Mouse (Mus musculus) midbrain, embryonic 16.5 days (tissue): Measurements from ENCODE around the gene Gm36079. TPM values are rescaled to one million over a fixed set of nuclear protein-coding genes. Genes with fewer than 3 reads are reported as not detected.
"Not testable (repeated sequence)": the region's sequence is repeated elsewhere in the genome, so short reads cannot be mapped to it uniquely, and the experiment has no call there.

ENCODE experiments used
- ATAC-seq: fragments of 200-750 bp; cut with Nextera tagmentation; 2 replicates; pipeline ENCODE4 v1.8.0; 2017; ENCODE audit warnings: moderate TSS enrichment
- H3K27ac ChIP-seq: fragments of 300-500 bp; sonication (generic); 2 replicates; pipeline ENCODE4 v1.5.1; 2014; ENCODE audit warnings: mild to moderate bottlenecking, low read length, mixed read lengths
- H3K27me3 ChIP-seq: fragments of 300-500 bp; sonication (generic); 2 replicates; pipeline ENCODE4 v1.6.1; 2014; ENCODE audit warnings: low read depth, low read length, mixed read lengths; ENCODE audit not compliant: control insufficient read depth, insufficient read depth
- H3K36me3 ChIP-seq: fragments of 300-500 bp; sonication (generic); 2 replicates; pipeline ENCODE4 v1.6.1; 2014; ENCODE audit warnings: mild to moderate bottlenecking, low read length, moderate library complexity, mixed read lengths; ENCODE audit not compliant: control insufficient read depth, insufficient read depth
- H3K4me1 ChIP-seq: fragments of 300-500 bp; sonication (generic); 2 replicates; pipeline ENCODE4 v1.6.1; 2014; ENCODE audit warnings: mild to moderate bottlenecking, low read length, mixed read lengths; ENCODE audit not compliant: control insufficient read depth, insufficient read depth
- H3K4me2 ChIP-seq: fragments of 300-500 bp; sonication (generic); 2 replicates; pipeline ENCODE4 v1.6.1; 2014; ENCODE audit warnings: mild to moderate bottlenecking, low read length, mixed read lengths
- H3K4me3 ChIP-seq: fragments of 300-500 bp; sonication (generic); 2 replicates; pipeline ENCODE4 v1.5.1; 2014; ENCODE audit warnings: low read depth, mild to moderate bottlenecking, low read length, moderate library complexity, mixed read lengths
- H3K9ac ChIP-seq: fragments of 300-500 bp; sonication (generic); 2 replicates; pipeline ENCODE4 v1.6.1; 2014; ENCODE audit warnings: low read depth, low read length, mixed read lengths
- H3K9me3 ChIP-seq: fragments of 300-500 bp; sonication (generic); replicated peaks from 2 replicates; pipeline ENCODE4 v1.6.1; 2014; ENCODE audit warnings: mild to moderate bottlenecking, low read length, mixed read lengths; ENCODE audit not compliant: control insufficient read depth, poor library complexity, severe bottlenecking
- WGBS: fragments of 180-500 bp; shearing (Covaris S2); extraction: QIAGEN DNeasy Blood & Tissue Kit; methylation state at CpG from one replicate; pipeline ENCODE4 v1.1.7; 2014; 5-methylcytosine and 5-hydroxymethylcytosine counted together
- polyA plus RNA-seq: library from polyadenylated mRNA; unstranded; fragments of >200 nt; fragmentation: Nextera tagmentation; extraction: Ambion mirVana; gene quantifications from 2 replicates; pipeline ENCODE4 v1.2.1, GENCODE M21; 2015

The Gm36079 gene
- polyA plus RNA-seq, 1 experiment from 2014 or later = not detected

GRCm38 (mm10) chr13:120025576-120025975, 1.2 kb downstream of the Gm36079 start:
- not testable (repeated sequence) for H3K4me3 ChIP-seq, H3K27ac ChIP-seq, H3K4me1 ChIP-seq, H3K9ac ChIP-seq, ATAC-seq, H3K27me3 ChIP-seq, H3K9me3 ChIP-seq, H3K4me2 ChIP-seq, H3K36me3 ChIP-seq
- WGBS = 6% methylated on average over 4 of the region's 4 CpGs

- H3K27me3 ChIP-seq, H3K27ac ChIP-seq, H3K4me1 ChIP-seq, H3K36me3 ChIP-seq, H3K4me2 ChIP-seq, H3K4me3 ChIP-seq, H3K9ac ChIP-seq, ATAC-seq, H3K9me3 ChIP-seq: not testable (repeated sequence)
- 1% methylated on average over 19 of the region's 21 CpGs for WGBS
Observed at GRCm38 (mm10) chr13:120025004-120025403, 1.8 kb downstream of the Gm36079 start.

- H3K36me3 ChIP-seq, H3K4me2 ChIP-seq, H3K27me3 ChIP-seq, H3K9ac ChIP-seq, ATAC-seq, H3K4me1 ChIP-seq, H3K9me3 ChIP-seq, H3K27ac ChIP-seq, H3K4me3 ChIP-seq: not testable (repeated sequence)
- WGBS = 7% methylated on average over 9 of the region's 9 CpGs
Observed at GRCm38 (mm10) chr13:120024581-120024980, 2.2 kb downstream of the Gm36079 start.

GRCm38 (mm10) chr13:120021477-120021876, 5.3 kb downstream of the Gm36079 start:
- not testable (repeated sequence) for H3K27me3 ChIP-seq
- no CpG with 5 or more reads among the region's 1 CpGs for WGBS

GRCm38 (mm10) chr13:120015348-120016007, 11.3 kb downstream of the Gm36079 start:
- H3K4me1 ChIP-seq, H3K27ac ChIP-seq, H3K4me2 ChIP-seq, ATAC-seq, H3K4me3 ChIP-seq, H3K36me3 ChIP-seq, H3K27me3 ChIP-seq, H3K9ac ChIP-seq, H3K9me3 ChIP-seq: not testable (repeated sequence)
- 5% methylated on average over 6 of the region's 32 CpGs for WGBS

More at GRCm38 (mm10) chr13:120021477-120021876, 5.3 kb downstream of the Gm36079 start:
- not testable (repeated sequence) for H3K9me3 ChIP-seq, H3K27ac ChIP-seq, H3K4me1 ChIP-seq, H3K4me2 ChIP-seq, ATAC-seq, H3K36me3 ChIP-seq, H3K9ac ChIP-seq, H3K4me3 ChIP-seq

GRCm38 (mm10) chr13:120013962-120014361, 12.8 kb downstream of the Gm36079 start:
- no CpG with 5 or more reads among the region's 2 CpGs for WGBS
- not testable (repeated sequence) for H3K27ac ChIP-seq, H3K4me3 ChIP-seq, H3K36me3 ChIP-seq, H3K4me1 ChIP-seq, H3K4me2 ChIP-seq, H3K9ac ChIP-seq, H3K9me3 ChIP-seq, ATAC-seq, H3K27me3 ChIP-seq

- not testable (repeated sequence) for H3K4me2 ChIP-seq, H3K4me1 ChIP-seq, H3K27ac ChIP-seq, H3K36me3 ChIP-seq, H3K27me3 ChIP-seq, H3K4me3 ChIP-seq, H3K9me3 ChIP-seq, H3K9ac ChIP-seq, ATAC-seq
- WGBS = no CpG with 5 or more reads among the region's 5 CpGs
Observed at GRCm38 (mm10) chr13:120013544-120013943, 13.3 kb downstream of the Gm36079 start.

- not testable (repeated sequence) for H3K36me3 ChIP-seq, H3K9me3 ChIP-seq, H3K9ac ChIP-seq, ATAC-seq, H3K4me3 ChIP-seq, H3K4me1 ChIP-seq, H3K27me3 ChIP-seq, H3K4me2 ChIP-seq, H3K27ac ChIP-seq
Observed at GRCm38 (mm10) chr13:120010068-120010467, 16.7 kb downstream of the Gm36079 start.

- no CpG with 5 or more reads among the region's 4 CpGs for WGBS
- not testable (repeated sequence) for H3K9me3 ChIP-seq, H3K27ac ChIP-seq, H3K4me3 ChIP-seq, ATAC-seq, H3K4me1 ChIP-seq, H3K9ac ChIP-seq, H3K4me2 ChIP-seq, H3K36me3 ChIP-seq, H3K27me3 ChIP-seq
Observed at GRCm38 (mm10) chr13:119999215-119999614, 27.6 kb downstream of the Gm36079 start.
